Mouse (Mus musculus) heart, postnatal 10 days (tissue): ENCODE measurements at regions not wholly inside any gene's neighbourhood (a gene's known extent, or its start where the extent isn't known, plus 50 kb on each side); places are given as distances from the start of the nearest gene placed in this dataset.

ENCODE experiments used
- DNase-seq, 2 experiments: peaks; one replicate each; pipeline ENCODE4 v3.0.0; 2021
- intact Hi-C: fragments of 180-260 bp; cut with DNase I; formaldehyde crosslinking; loops from one replicate; pipeline ENCODE4 v1.15.1; 2025

DNA sequence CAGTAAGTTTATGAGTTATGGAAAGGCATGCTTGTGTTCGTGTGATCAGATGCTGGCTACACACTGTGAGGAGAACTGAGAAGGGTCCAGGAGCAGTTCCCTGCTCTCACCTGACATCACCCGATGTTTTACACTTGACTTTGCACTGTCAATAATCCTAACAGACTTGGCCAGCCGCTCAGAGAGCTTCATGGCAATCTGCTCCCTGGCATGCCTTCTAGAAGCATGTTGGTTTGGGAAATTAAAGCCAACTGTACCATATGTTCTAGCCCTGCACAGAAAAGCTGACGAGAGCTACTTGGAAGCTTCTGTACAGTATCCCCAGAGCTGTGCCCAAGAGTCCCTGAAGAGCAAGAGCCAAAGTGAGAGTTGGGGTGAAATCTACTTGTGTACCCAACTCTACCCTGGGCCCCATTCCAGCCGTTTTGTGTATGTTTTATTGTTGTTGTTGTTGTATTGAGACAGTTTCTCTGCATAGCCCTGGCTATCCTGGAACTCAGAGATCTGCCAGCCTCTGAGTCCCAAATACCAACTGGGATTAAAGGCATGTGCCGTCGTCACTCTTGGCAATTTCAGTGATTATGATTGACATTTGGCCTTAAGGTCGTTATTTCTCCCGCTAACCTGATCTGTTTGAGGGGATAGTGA lies 56.5 kb upstream of the Cnksr3 start:
- no peak for DNase-seq
- intact Hi-C loops: loop anchor here (5.0 kb wide), 1 partner anchor 36 kb away; no protein-coding TSS in a partner anchor

GRCm38 (mm10) chr10:7267903-7268302 lies 55.9 kb upstream of the Cnksr3 start:
- DNase-seq: no peak
- intact Hi-C loops: loop anchor here (5.0 kb wide), 1 partner anchor 36 kb away; no protein-coding TSS in a partner anchor

DNA sequence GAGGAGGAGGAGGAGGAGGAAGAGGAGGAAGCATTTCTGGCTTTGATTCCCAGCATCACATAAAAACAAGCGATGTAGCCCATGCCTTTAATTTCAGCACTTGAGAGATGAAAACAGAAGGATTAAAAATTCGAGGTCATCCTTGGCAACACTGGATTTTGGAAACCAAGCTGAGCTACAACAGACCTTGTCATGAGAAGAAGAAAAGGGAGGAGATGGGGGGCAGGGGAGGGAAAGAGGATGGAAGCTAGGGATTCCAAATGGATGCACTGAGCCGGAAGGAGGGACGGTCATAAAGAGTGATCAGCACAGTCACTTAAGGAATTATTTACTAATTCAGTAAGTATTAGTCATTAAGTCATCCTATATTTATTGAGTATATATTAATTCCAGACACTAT lies 55.1 kb upstream of the Cnksr3 start:
- intact Hi-C loops: loop anchor here (5.0 kb wide), 1 partner anchor 35 kb away; no protein-coding TSS in a partner anchor
- DNase-seq: no peak

GRCm38 (mm10) chr10:7265412-7265811 lies 53.4 kb upstream of the Cnksr3 start:
- intact Hi-C loops: loop anchor here (5.0 kb wide), 1 partner anchor 33 kb away; no protein-coding TSS in a partner anchor
- no peak for DNase-seq

GRCm38 (mm10) chr10:7264721-7265120 lies 52.7 kb upstream of the Cnksr3 start:
- intact Hi-C loops: loop anchor here (5.0 kb wide), 1 partner anchor 32 kb away; no protein-coding TSS in a partner anchor
- no peak for DNase-seq
